Mouse (Mus musculus) adrenal gland, postnatal 0 days (tissue): ENCODE measurements around the gene Csn1s2b. TPM values are rescaled to one million over a fixed set of nuclear protein-coding genes. Genes with fewer than 3 reads are reported as not detected.

Experiments
- polyA plus RNA-seq: library from polyadenylated mRNA; unstranded; fragments of >200 nt; fragmentation: Nextera tagmentation; extraction: Ambion mirVana; gene quantifications from 2 replicates; pipeline ENCODE4 v1.2.1, GENCODE M21; 2015

Gene Csn1s2b
- polyA plus RNA-seq = not detected in 2 replicates

DNA sequence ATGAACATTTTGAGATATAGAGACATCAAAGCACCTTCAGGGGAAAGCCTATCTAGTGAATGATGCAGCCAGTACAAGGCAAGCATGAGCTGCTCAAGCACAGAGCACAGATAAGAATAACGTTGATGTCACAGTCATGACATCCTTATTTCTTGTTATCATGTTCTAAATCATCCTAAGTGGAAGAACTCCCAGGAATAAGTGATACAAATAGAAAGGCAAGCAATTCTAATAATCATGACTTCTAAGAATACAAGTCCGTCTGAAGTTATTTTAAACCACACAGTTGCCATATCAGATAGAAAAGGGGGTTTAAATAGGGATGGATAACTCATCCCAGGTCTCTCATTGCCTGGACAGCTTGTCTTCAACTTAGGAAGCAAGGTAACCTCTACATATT is at the start of gene Csn1s2b:
TSS of gene Csn1s2b (plus strand) at position 301 of the 400 bp plus-strand sequence.

DNA sequence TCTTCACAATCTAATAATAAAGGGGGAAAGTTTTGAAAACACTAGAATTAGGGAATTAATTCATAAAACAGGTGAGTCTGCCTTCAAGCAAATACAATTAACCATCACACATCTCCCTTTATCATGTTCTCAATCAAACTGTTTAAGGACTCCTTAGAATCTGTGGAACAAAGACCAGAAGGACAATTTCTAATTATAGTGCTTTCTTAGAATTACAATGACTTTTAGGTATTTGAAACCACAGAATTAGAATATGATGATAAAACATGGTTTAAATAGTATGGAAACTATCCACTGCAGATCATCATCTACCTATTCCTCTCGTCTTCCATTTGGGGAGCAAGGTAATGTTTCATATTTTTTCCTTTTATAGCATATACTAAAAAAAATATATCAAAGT is 33.6 kb upstream of the Csn1s2b start, which contains the start of gene Csn1s2a:
TSS of gene Csn1s2a (plus strand) at position 301 of the 400 bp plus-strand sequence.

DNA sequence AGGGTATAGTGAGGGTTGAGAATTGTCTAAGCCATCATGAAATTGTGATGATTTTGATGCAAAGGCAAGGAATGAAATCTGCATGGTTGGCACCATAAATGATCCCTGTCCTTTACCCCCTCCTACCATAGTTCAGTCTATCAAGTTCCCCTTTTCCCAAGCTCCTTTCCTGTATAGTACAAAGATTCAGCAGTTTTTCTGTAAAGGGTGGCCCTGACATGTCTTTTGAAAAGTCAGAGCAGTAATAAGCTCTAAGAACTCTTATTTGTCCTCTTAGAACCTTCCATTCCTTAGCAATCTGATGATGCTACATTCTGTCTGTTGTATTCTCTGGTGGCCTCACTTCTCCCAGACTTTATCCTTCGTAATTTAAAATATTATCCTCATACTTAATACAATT is 17.5 kb downstream of the Csn1s2b start, which contains the start of gene Prr27:
TSS of gene Prr27 (plus strand) at position 301 of the 400 bp plus-strand sequence.

Other genes starting within 250 kb of the Csn1s2b start
- 2.1 and 2.9 TPM in 2 replicates for gene Sult1d1, start 239.1 kb upstream of the Csn1s2b start, polyA plus RNA-seq
- 4.0 and 10.5 TPM in 2 replicates for gene Sult1e1, start 216.5 kb upstream of the Csn1s2b start, polyA plus RNA-seq
- gene Csn1s1, start 141.9 kb upstream of the Csn1s2b start, polyA plus RNA-seq = not detected in 2 replicates
- 0.12 TPM in 1 of 2 replicates, not detected in the other for gene Csn2, start 108.5 kb upstream of the Csn1s2b start, polyA plus RNA-seq
- not detected in 2 replicates for gene Csn1s2a, start 33.5 kb upstream of the Csn1s2b start, polyA plus RNA-seq
- gene Prr27, start 17.6 kb downstream of the Csn1s2b start, polyA plus RNA-seq = not detected in 2 replicates
- gene Odam, start 76.9 kb downstream of the Csn1s2b start, polyA plus RNA-seq = not detected in 2 replicates
- 0.22 TPM in 1 of 2 replicates, not detected in the other for gene Csn3, start 117.5 kb downstream of the Csn1s2b start, polyA plus RNA-seq
- not detected in 2 replicates for gene 2310003L06Rik, start 161.4 kb downstream of the Csn1s2b start, polyA plus RNA-seq
- gene Gm28434, start 161.4 kb downstream of the Csn1s2b start, polyA plus RNA-seq = not detected in 2 replicates
- not detected in 2 replicates for gene Cabs1, start 171.4 kb downstream of the Csn1s2b start, polyA plus RNA-seq
- not detected in 2 replicates for gene Smr3a, start 194.5 kb downstream of the Csn1s2b start, polyA plus RNA-seq